Mouse (Mus musculus) cortical plate, adult 2 months (tissue): ENCODE measurements around the gene Nostrin.

Experiments
- CTCF ChIP-seq: fragments of 200-500 bp; IDR thresholded peaks from 2 replicates; pipeline ENCODE4 v1.5.1; 2011; ENCODE audit warnings: mild to moderate bottlenecking, control low read depth, low read length; ENCODE audit not compliant: insufficient read depth; ENCODE audit errors: extremely low read depth
- POLR2A ChIP-seq: fragments of 200-500 bp; IDR thresholded peaks from 2 replicates; pipeline ENCODE4 v1.6.1; 2011; ENCODE audit warnings: mild to moderate bottlenecking, low read length, control low read depth; ENCODE audit not compliant: insufficient read depth; ENCODE audit errors: extremely low read depth

- TF ChIP-seq CTCF (no peak), POLR2A (no peak)
Measured at GRCm38 (mm10) chr2:69140816-69141215, 5.2 kb downstream of the Nostrin start.
